Mouse (Mus musculus): ENCODE measurements around the gene Vps45.

GRCm38 (mm10) chr3:96078711-96079110 is 20.4 kb upstream of the Vps45 start:
- TF ChIP-seq CTCF (IDR thresholded peaks at IDR 0.05; ENCODE audit: insufficient read depth, low read length), result no peak
- TF ChIP-seq POLR2A (IDR thresholded peaks at IDR 0.05; ENCODE audit: borderline replicate concordance, extremely low read depth, low read depth, low read length), result no peak

Measured in lung, adult 2 months (tissue).